26 mouse cellular contexts compared by ENCODE assay signal in genomic region chr12:75375060-75375459, GRCm38 (mm10). TPM values are rescaled to one million over a fixed set of nuclear protein-coding genes. Genes with fewer than 3 reads are reported as not detected.
DNase-seq lines count a peak whose midpoint lies in the region; ATAC-seq and TF ChIP-seq lines count a peak whose summit lies in the region.
"Had no signal": no experiment of that assay in that cellular context is flagged by ENCODE, and none has a peak within 500 bp of the region (broad histone marks: within the 10 kb centered on the region; RNA-seq: fewer than 3 reads in every experiment).

No protein-coding gene starts in this region.

- H3K27ac ChIP-seq in cerebellum, adult 2 months (ENCODE audit: insufficient read depth, low read length) = no peak overlapping the region
- H3K27ac ChIP-seq in thymus, adult 2 months (ENCODE audit: control insufficient read depth, insufficient read depth, low read length) = no peak overlapping the region
- H3K27ac ChIP-seq: forebrain, embryonic 12.5 days; liver, embryonic 14.5 days; lung, embryonic 15.5 days; midbrain, embryonic 12.5 days; neural tube, embryonic 13.5 days had no signal

- no peak for TF ChIP-seq POLR2A in cerebellum, adult 2 months (IDR thresholded peaks at IDR 0.05; ENCODE audit: borderline replicate concordance, insufficient read depth, low read length)
- TF ChIP-seq POLR2A in thymus, adult 2 months (IDR thresholded peaks at IDR 0.05; ENCODE audit: control insufficient read depth, extremely low read depth, insufficient read depth, low read length, poor library complexity) = no peak

- H3K4me1 ChIP-seq in cerebellum, adult 2 months (ENCODE audit: control insufficient read depth, insufficient read depth, low read length) = peaks cover 9% of the 10 kb centered on the region; the same call in 1 of the 2 replicates
- H3K4me1 ChIP-seq in thymus, adult 2 months (replicated peaks; ENCODE audit: control insufficient read depth, insufficient read depth, low read length) = no peaks in the 10 kb centered on the region
- H3K4me1 ChIP-seq: forebrain, embryonic 12.5 days; lung, embryonic 15.5 days; midbrain, embryonic 12.5 days; neural tube, embryonic 13.5 days had no signal

- H3K4me3 ChIP-seq in cerebellum, adult 2 months (replicated peaks; ENCODE audit: insufficient read depth, low read depth, low read length) = no peak overlapping the region
- no peak overlapping the region for H3K4me3 ChIP-seq in thymus, adult 2 months (ENCODE audit: control insufficient read depth, insufficient read depth, low read length)
- H3K4me3 ChIP-seq: forebrain, embryonic 12.5 days; lung, embryonic 15.5 days; midbrain, embryonic 12.5 days; neural tube, embryonic 13.5 days had no signal

- no peak for TF ChIP-seq CTCF in cerebellum, adult 2 months (IDR thresholded peaks at IDR 0.05; ENCODE audit: borderline replicate concordance, insufficient read depth, low read depth, low read length)
- no peak for TF ChIP-seq CTCF in thymus, adult 2 months (IDR thresholded peaks at IDR 0.05; ENCODE audit: borderline replicate concordance, control insufficient read depth, extremely low read depth, insufficient read depth, low read length, poor library complexity)

- no peaks in the 10 kb centered on the region for H3K36me3 ChIP-seq in thymus, adult 2 months (ENCODE audit: control insufficient read depth, insufficient read depth, low read length)
- H3K36me3 ChIP-seq: forebrain, embryonic 12.5 days; lung, embryonic 15.5 days; midbrain, embryonic 12.5 days; neural tube, embryonic 13.5 days had no signal

- no peaks in the 10 kb centered on the region for H3K27me3 ChIP-seq in cerebellum, adult 2 months (ENCODE audit: control insufficient read depth, insufficient read depth, low read length)
- H3K27me3 ChIP-seq in thymus, adult 2 months (ENCODE audit: control insufficient read depth, insufficient read depth, low read length) = no peaks in the 10 kb centered on the region
- H3K27me3 ChIP-seq: forebrain, embryonic 12.5 days; lung, embryonic 15.5 days; midbrain, embryonic 12.5 days; neural tube, embryonic 13.5 days had no signal

- intact Hi-C loops in left cerebral cortex, postnatal 4 days (cut with DNase I) = no loop called here
- intact Hi-C loops in left cerebral cortex, postnatal 10 days (cut with DNase I) = no loop called here

- whole genome bisulfite sequencing in cerebellum, adult 2 months = 15% methylated on average over 12 of the region's 12 CpGs
- WGBS in thymus, adult 2 months = 95% methylated on average over 12 of the region's 12 CpGs

- DNase-seq in left cerebral cortex, postnatal 4 days = peak; percentile 71
- DNase-seq in left cerebral cortex, postnatal 10 days (ENCODE audit: extremely low spot score in 1 of 2, low spot score in 2 of 2) = no peak
- DNase-seq in cerebellum, adult 2 months = peak; percentile 73 to 88
- DNase-seq in cerebellum, postnatal 36 days = peak; percentile 70 to 71
- DNase-seq in thymus, adult 2 months = no peak
- DNase-seq in left cerebral cortex, adult 9 months (ENCODE audit: low spot score in 2 of 2) = no peak
- DNase-seq: adrenal gland, adult 2 months; gastrocnemius, postnatal 25 days; kidney, adult 2 months; kidney, postnatal 25 days; lung, postnatal 4 days; right cerebral cortex, postnatal 14 days; thymus, postnatal 4 days had no signal

- peak; percentile 92 for ATAC-seq in cerebellum, adult (ENCODE audit: insufficient number of reproducible peaks, low FRiP score, low TSS enrichment)
- ATAC-seq: inflammation-experienced regulatory T-cells, adult 6 months had no signal

RNA-seq across cellular contexts. Expression of gene Gphb5, which starts 41.5 kb away (rescaled TPM):
- total RNA-seq in left cerebral cortex, postnatal 4 days (2021) = not detected
- not detected for total RNA-seq in left cerebral cortex, postnatal 10 days (2021)
- polyA plus RNA-seq in cerebellum, adult 2 months (2012; rRNA removed) = not detected in 2 replicates
- polyA plus RNA-seq in thymus, adult 2 months (2012; rRNA removed) = 0.08 and 0.19 TPM in 2 replicates
- total RNA-seq: adrenal gland, adult 2 months; gastrocnemius, postnatal 25 days; hematopoietic stem cell, adult 5-6 weeks; left cerebral cortex, adult 8-10 months had no signal
- polyA plus RNA-seq: adrenal gland, adult 2 months; C2C12; forebrain, embryonic 12.5 days; inflammation-experienced regulatory T-cells, adult 6 months; kidney, adult 2 months; limb, embryonic 14.5 days; liver, embryonic 14.5 days; lung, embryonic 15.5 days; neural tube, embryonic 13.5 days; spleen, adult 2 months; stomach, embryonic 14.5 days had no signal

Comparison
In these comparisons a context has a peak if more than half of its experiments do, and no peak if none do; other contexts are left out.
1. DNase-seq: peak in left cerebral cortex, postnatal 4 days (single experiment), cerebellum, adult 2 months (2 of 2) and cerebellum, postnatal 36 days (2 of 2); none in left cerebral cortex, postnatal 10 days (0 of 2), thymus, adult 2 months (single experiment) and left cerebral cortex, adult 9 months (0 of 2).